Mouse (Mus musculus): ENCODE measurements around the gene Trim46.
"Not testable (repeated sequence)": the region's sequence is repeated elsewhere in the genome, so short reads cannot be mapped to it uniquely, and the experiment has no call there.

The Trim46 gene

GRCm38 (mm10) chr3:89233562-89234110 lies 12.5 kb downstream of the Trim46 start:
- peak; percentile 63 for DNase-seq (ENCODE audit: low read depth, low spot score)

GRCm38 (mm10) chr3:89232614-89233013 lies 13.5 kb downstream of the Trim46 start:
- no peak for DNase-seq (ENCODE audit: low read depth, low spot score)

- no peak for DNase-seq (ENCODE audit: low read depth, low spot score)
Observed at GRCm38 (mm10) chr3:89231772-89232275, 14.3 kb downstream of the Trim46 start.

- DNase-seq (ENCODE audit: low read depth, low spot score) = no peak
Observed at GRCm38 (mm10) chr3:89231345-89231744, 14.8 kb downstream of the Trim46 start.

GRCm38 (mm10) chr3:89230561-89230960 lies 15.5 kb downstream of the Trim46 start:
- no peak for DNase-seq (ENCODE audit: low read depth, low spot score)

- peak; percentile 83 for DNase-seq (ENCODE audit: low read depth, low spot score)
Observed at GRCm38 (mm10) chr3:89229276-89229675, 16.8 kb downstream of the Trim46 start.

- DNase-seq (ENCODE audit: low read depth, low spot score) = no peak
Observed at GRCm38 (mm10) chr3:89228836-89229235, 17.3 kb downstream of the Trim46 start, which contains the start of gene Muc1. Gene Muc1, plus strand, starts transcription at chr3:89229057.

- peak; percentile 95 for DNase-seq (ENCODE audit: low read depth, low spot score)
Observed at GRCm38 (mm10) chr3:89228180-89228549, 17.9 kb downstream of the Trim46 start.

- DNase-seq (ENCODE audit: low read depth, low spot score) = peak; percentile 97
Observed at GRCm38 (mm10) chr3:89227307-89228179, 18.6 kb downstream of the Trim46 start.

GRCm38 (mm10) chr3:89226900-89227299 lies 19.2 kb downstream of the Trim46 start, which contains the start of gene Mtx1:
Gene Mtx1, minus strand, starts transcription at chr3:89227088.
- DNase-seq (ENCODE audit: low read depth, low spot score) = no peak

- no peak for DNase-seq (ENCODE audit: low read depth, low spot score)
Observed at GRCm38 (mm10) chr3:89226361-89226760, 19.7 kb downstream of the Trim46 start.

- DNase-seq (ENCODE audit: low read depth, low spot score) = peak; percentile 92
Observed at GRCm38 (mm10) chr3:89225918-89226317, 20.2 kb downstream of the Trim46 start.

- peak; percentile 53 for DNase-seq (ENCODE audit: low read depth, low spot score)
Observed at GRCm38 (mm10) chr3:89225321-89225815, 20.7 kb downstream of the Trim46 start.

- DNase-seq (ENCODE audit: low read depth, low spot score) = no peak
Observed at GRCm38 (mm10) chr3:89224796-89225195, 21.3 kb downstream of the Trim46 start.

- no peak for DNase-seq (ENCODE audit: low read depth, low spot score)
Observed at GRCm38 (mm10) chr3:89221167-89221566, 24.9 kb downstream of the Trim46 start.

GRCm38 (mm10) chr3:89219546-89219945 lies 26.6 kb downstream of the Trim46 start:
- no peak for DNase-seq (ENCODE audit: low read depth, low spot score)

- no peak for DNase-seq (ENCODE audit: low read depth, low spot score)
Observed at GRCm38 (mm10) chr3:89218271-89218670, 27.8 kb downstream of the Trim46 start.

GRCm38 (mm10) chr3:89216407-89216806 lies 29.7 kb downstream of the Trim46 start:
- DNase-seq (ENCODE audit: low read depth, low spot score) = not testable (repeated sequence)

GRCm38 (mm10) chr3:89215853-89216252 lies 30.3 kb downstream of the Trim46 start:
- DNase-seq (ENCODE audit: low read depth, low spot score) = peak; percentile 92

GRCm38 (mm10) chr3:89214681-89215411 lies 31.3 kb downstream of the Trim46 start, which contains the start of gene Thbs3:
Gene Thbs3, plus strand, starts transcription at chr3:89215180.
- no peak for DNase-seq (ENCODE audit: low read depth, low spot score)

- peak; percentile 96 for DNase-seq (ENCODE audit: low read depth, low spot score)
Observed at GRCm38 (mm10) chr3:89213803-89214530, 32.1 kb downstream of the Trim46 start.

Data from ZHBTc4 (cell line).